Mouse (Mus musculus) lung, embryonic 16.5 days (tissue): Measurements from ENCODE around the gene Tnnt3. TPM values are rescaled to one million over a fixed set of nuclear protein-coding genes. Genes with fewer than 3 reads are reported as not detected.

Source experiments
- ATAC-seq: fragments of 200-750 bp; cut with Nextera tagmentation; 2 replicates; pipeline ENCODE4 v1.8.0; 2017; ENCODE audit warnings: low read depth, mild to moderate bottlenecking, moderate library complexity
- H3K27ac ChIP-seq: fragments of 300-500 bp; sonication (generic); 2 replicates; pipeline ENCODE4 v1.5.1; 2014; ENCODE audit warnings: mild to moderate bottlenecking, control low read depth, low read length
- H3K27me3 ChIP-seq: fragments of 300-500 bp; sonication (generic); 2 replicates; pipeline ENCODE4 v1.6.1; 2014; ENCODE audit warnings: low read depth, low read length, mixed read lengths; ENCODE audit not compliant: control insufficient read depth, insufficient read depth
- H3K36me3 ChIP-seq: fragments of 300-500 bp; sonication (generic); 2 replicates; pipeline ENCODE4 v1.6.1; 2014; ENCODE audit warnings: low read length; ENCODE audit not compliant: control insufficient read depth, insufficient read depth
- H3K4me1 ChIP-seq: fragments of 300-500 bp; sonication (generic); replicated peaks from 2 replicates; pipeline ENCODE4 v1.6.1; 2014; ENCODE audit warnings: low read length, mixed read lengths; ENCODE audit not compliant: control insufficient read depth, insufficient read depth
- H3K4me2 ChIP-seq: fragments of 300-500 bp; sonication (generic); 2 replicates; pipeline ENCODE4 v1.6.1; 2014; ENCODE audit warnings: low read depth, low read length, control low read depth
- H3K4me3 ChIP-seq: fragments of 300-500 bp; sonication (generic); 2 replicates; pipeline ENCODE4 v1.5.1; 2014; ENCODE audit warnings: mild to moderate bottlenecking, low read length, control low read depth
- H3K9ac ChIP-seq: fragments of 300-500 bp; sonication (generic); 2 replicates; pipeline ENCODE4 v1.6.1; 2014; ENCODE audit warnings: low read length, control low read depth
- H3K9me3 ChIP-seq: fragments of 300-500 bp; sonication (generic); 2 replicates; pipeline ENCODE4 v1.6.1; 2016; ENCODE audit warnings: low read length; ENCODE audit not compliant: control insufficient read depth
- WGBS: fragments of 180-500 bp; shearing (Covaris S2); extraction: QIAGEN DNeasy Blood & Tissue Kit; methylation state at CpG from one replicate; pipeline ENCODE4 v1.1.7; 2014; 5-methylcytosine and 5-hydroxymethylcytosine counted together
- polyA plus RNA-seq: library from polyadenylated mRNA; unstranded; fragments of >200 nt; fragmentation: Nextera tagmentation; extraction: Ambion mirVana; gene quantifications from 2 replicates; pipeline ENCODE4 v1.2.1, GENCODE M21; 2015

Gene Tnnt3
- polyA plus RNA-seq, 1 experiment from 2014 or later, result 17.9 TPM

GRCm38 (mm10) chr7:142523200-142523990 is 24.8 kb downstream of the Tnnt3 start:
- Histone ChIP-seq H3K9ac (peak overlapping the region; percentile 12; the same call in 1 of the 2 replicates), H3K4me1 (peaks cover 35% of the 10 kb centered on the region), H3K27ac (peak overlapping the region; percentile 64), H3K9me3 (no peaks in the 10 kb centered on the region), H3K4me2 (no peak overlapping the region), H3K4me3 (no peak overlapping the region), H3K27me3 (no peaks in the 10 kb centered on the region), H3K36me3 (no peaks in the 10 kb centered on the region)
- no peak for ATAC-seq
- WGBS, result 31% methylated on average over 17 of the region's 17 CpGs

- H3K27me3 ChIP-seq, result no peaks in the 10 kb centered on the region
- ATAC-seq, result peak; percentile 63
- H3K9ac ChIP-seq, result peak overlapping the region; percentile 42
These were observed 26.9 kb downstream of the Tnnt3 start for GRCm38 (mm10) chr7:142525342-142526178.

GRCm38 (mm10) chr7:142529350-142529749 is 30.7 kb downstream of the Tnnt3 start:
- Histone ChIP-seq H3K9ac (no peak overlapping the region), H3K36me3 (no peaks in the 10 kb centered on the region), H3K4me3 (no peak overlapping the region), H3K27ac (0 out of 2 replicates have a peak overlapping the region, but pooled peaks have one; percentile 24), H3K27me3 (no peaks in the 10 kb centered on the region), H3K4me1 (peaks cover 41% of the 10 kb centered on the region), H3K4me2 (no peak overlapping the region), H3K9me3 (no peaks in the 10 kb centered on the region)
- 43% methylated on average over 10 of the region's 10 CpGs for WGBS
- no peak for ATAC-seq

More at GRCm38 (mm10) chr7:142525342-142526178, 26.9 kb downstream of the Tnnt3 start:
- Histone ChIP-seq H3K4me2 (no peak overlapping the region), H3K27ac (peak overlapping the region; percentile 83), H3K9me3 (no peaks in the 10 kb centered on the region), H3K4me1 (peaks cover 35% of the 10 kb centered on the region), H3K4me3 (no peak overlapping the region), H3K36me3 (no peaks in the 10 kb centered on the region)
- 40% methylated on average over 13 of the region's 13 CpGs for WGBS

GRCm38 (mm10) chr7:142531973-142532521 is 33.4 kb downstream of the Tnnt3 start:
- Histone ChIP-seq H3K9ac (peak overlapping the region; percentile 87; the same call in 1 of the 2 replicates), H3K4me3 (no peak overlapping the region), H3K27ac (peak overlapping the region; percentile 85; the same call in 1 of the 2 replicates), H3K9me3 (no peaks in the 10 kb centered on the region), H3K36me3 (peaks cover 3% of the 10 kb centered on the region; the same call in 1 of the 2 replicates), H3K4me2 (peak overlapping the region; percentile 69), H3K27me3 (no peaks in the 10 kb centered on the region), H3K4me1 (peaks cover 38% of the 10 kb centered on the region)
- 66% methylated on average over 4 of the region's 4 CpGs for WGBS
- peak; percentile 0 for ATAC-seq

- H3K4me1 ChIP-seq, result peaks cover 38% of the 10 kb centered on the region
- no peaks in the 10 kb centered on the region for H3K27me3 ChIP-seq
- peak within 1 kb of the TSS; percentile 85 for H3K27ac ChIP-seq
- peaks cover 3% of the 10 kb centered on the region; the same call in 1 of the 2 replicates for H3K36me3 ChIP-seq
- peak; percentile 44 for ATAC-seq
- no peaks in the 10 kb centered on the region for H3K9me3 ChIP-seq
- H3K4me2 ChIP-seq, result peak within 1 kb of the TSS; percentile 69
- H3K9ac ChIP-seq, result peak within 1 kb of the TSS; percentile 87
- peak within 1 kb of the TSS; percentile 67 for H3K4me3 ChIP-seq
- WGBS, result 6% methylated on average over 16 of the region's 17 CpGs
These were observed 34.0 kb downstream of the Tnnt3 start, which contains the start of gene Mrpl23 for GRCm38 (mm10) chr7:142532671-142533058. TSS of gene Mrpl23 (plus strand) at chr7:142532686.

GRCm38 (mm10) chr7:142533059-142533855 is 34.6 kb downstream of the Tnnt3 start:
- WGBS, result 2% methylated on average over 44 of the region's 44 CpGs
- Histone ChIP-seq H3K36me3 (peaks cover 3% of the 10 kb centered on the region; the same call in 1 of the 2 replicates), H3K4me3 (peak overlapping the region; percentile 67), H3K27me3 (no peaks in the 10 kb centered on the region), H3K9me3 (no peaks in the 10 kb centered on the region), H3K27ac (peak overlapping the region; percentile 85), H3K4me1 (peaks cover 43% of the 10 kb centered on the region), H3K4me2 (peak overlapping the region; percentile 69), H3K9ac (peak overlapping the region; percentile 87)
- ATAC-seq, result peak; percentile 81

- Histone ChIP-seq H3K9ac (peak overlapping the region; percentile 31), H3K4me1 (peaks cover 55% of the 10 kb centered on the region), H3K27ac (peak overlapping the region; percentile 85), H3K36me3 (peaks cover 3% of the 10 kb centered on the region; the same call in 1 of the 2 replicates), H3K27me3 (no peaks in the 10 kb centered on the region), H3K9me3 (no peaks in the 10 kb centered on the region), H3K4me3 (no peak overlapping the region), H3K4me2 (no peak overlapping the region)
- 37% methylated on average over 4 of the region's 4 CpGs for WGBS
- ATAC-seq, result peak; percentile 24; the same call in 1 of the 2 replicates
These were observed 36.5 kb downstream of the Tnnt3 start for GRCm38 (mm10) chr7:142535116-142535515.

- no peaks in the 10 kb centered on the region for H3K27me3 ChIP-seq
- H3K27ac ChIP-seq, result peak overlapping the region; percentile 85
- no peak overlapping the region; the same call in 1 of the 2 replicates for H3K9ac ChIP-seq
- no peak overlapping the region for H3K4me2 ChIP-seq
- peaks cover 3% of the 10 kb centered on the region for H3K36me3 ChIP-seq
- ATAC-seq, result no peak
- H3K4me3 ChIP-seq, result no peak overlapping the region
- 82% methylated on average over 5 of the region's 5 CpGs for WGBS
- no peaks in the 10 kb centered on the region for H3K9me3 ChIP-seq
- H3K4me1 ChIP-seq, result peaks cover 60% of the 10 kb centered on the region
These were observed 37.2 kb downstream of the Tnnt3 start for GRCm38 (mm10) chr7:142535832-142536231.
